8 mouse cellular contexts compared by ENCODE assay signal in genomic region chr9:115308401-115308800, GRCm38 (mm10). TPM values are rescaled to one million over a fixed set of nuclear protein-coding genes. Genes with fewer than 3 reads are reported as not detected.
DNase-seq lines count a peak whose midpoint lies in the region; ATAC-seq lines count a peak whose summit lies in the region.

No protein-coding gene starts in this region.

- H3K4me2 ChIP-seq in neural tube, embryonic 11.5 days (ENCODE audit: low read depth): peak overlapping the region; percentile 73
- peak overlapping the region; percentile 64 for H3K4me2 ChIP-seq in limb, embryonic 12.5 days
- H3K4me2 ChIP-seq in stomach, embryonic 15.5 days: peak overlapping the region; percentile 56

- peaks cover 26% of the 10 kb centered on the region for H3K4me1 ChIP-seq in neural tube, embryonic 11.5 days (ENCODE audit: control insufficient read depth, insufficient read depth, low read length)
- H3K4me1 ChIP-seq in limb, embryonic 12.5 days (replicated peaks): peaks cover 34% of the 10 kb centered on the region
- peaks cover 19% of the 10 kb centered on the region for H3K4me1 ChIP-seq in stomach, embryonic 15.5 days

- no peak overlapping the region for H3K27ac ChIP-seq in neural tube, embryonic 11.5 days (ENCODE audit: low read depth, low read length)
- H3K27ac ChIP-seq in limb, embryonic 12.5 days: no peak overlapping the region; the same call in 1 of the 2 replicates
- H3K27ac ChIP-seq in stomach, embryonic 15.5 days: no peak overlapping the region

- peak overlapping the region; percentile 98 for H3K9ac ChIP-seq in neural tube, embryonic 11.5 days (ENCODE audit: low read length)
- peak overlapping the region; percentile 99; the same call in 1 of the 2 replicates for H3K9ac ChIP-seq in limb, embryonic 12.5 days (replicated peaks)
- H3K9ac ChIP-seq in stomach, embryonic 15.5 days: peak overlapping the region; percentile 96; the same call in 1 of the 2 replicates

- no peaks in the 10 kb centered on the region for H3K9me3 ChIP-seq in neural tube, embryonic 11.5 days (ENCODE audit: control insufficient read depth, low read length)
- H3K9me3 ChIP-seq in limb, embryonic 12.5 days: no peaks in the 10 kb centered on the region
- no peaks in the 10 kb centered on the region for H3K9me3 ChIP-seq in stomach, embryonic 15.5 days

- no peak for ATAC-seq in neural tube, embryonic 11.5 days (ENCODE audit: insufficient read depth, low FRiP score, low TSS enrichment)
- ATAC-seq in limb, embryonic 12.5 days (ENCODE audit: insufficient number of reproducible peaks, insufficient read depth, low FRiP score, low TSS enrichment, low read depth): no peak
- ATAC-seq in stomach, embryonic 15.5 days (ENCODE audit: insufficient read depth, low FRiP score, low read depth): no peak

- DNase-seq in embryo, embryonic 10.5 days (ENCODE audit: low spot score): peak; percentile 53
- DNase-seq in embryo, embryonic 9.5 days (ENCODE audit: extremely low spot score): no peak
- DNase-seq in neural tube, embryonic 11.5 days (ENCODE audit: low spot score): no peak
- no peak for DNase-seq in neural tube, embryonic 10.5 days (ENCODE audit: extremely low spot score, low spot score)
- DNase-seq in adrenal gland, adult 8-10 months: no peak
- DNase-seq in yolk sac, embryonic 10.5 days (ENCODE audit: low spot score): no peak

- peak overlapping the region; percentile 98 for H3K4me3 ChIP-seq in neural tube, embryonic 11.5 days (ENCODE audit: low read depth, low read length)
- peak overlapping the region; percentile 95 for H3K4me3 ChIP-seq in limb, embryonic 12.5 days (replicated peaks)
- peak overlapping the region; percentile 85 for H3K4me3 ChIP-seq in stomach, embryonic 15.5 days (replicated peaks)

- no peaks in the 10 kb centered on the region for H3K36me3 ChIP-seq in neural tube, embryonic 11.5 days (ENCODE audit: control insufficient read depth, insufficient read depth, low read length)
- H3K36me3 ChIP-seq in limb, embryonic 12.5 days: no peaks in the 10 kb centered on the region
- no peaks in the 10 kb centered on the region for H3K36me3 ChIP-seq in stomach, embryonic 15.5 days

- no peaks in the 10 kb centered on the region for H3K27me3 ChIP-seq in neural tube, embryonic 11.5 days (ENCODE audit: control insufficient read depth, insufficient read depth, low read length)
- H3K27me3 ChIP-seq in limb, embryonic 12.5 days: no peaks in the 10 kb centered on the region
- no peaks in the 10 kb centered on the region for H3K27me3 ChIP-seq in stomach, embryonic 15.5 days (replicated peaks)

- WGBS in neural tube, embryonic 11.5 days: 22% methylated on average over 4 of the region's 4 CpGs
- 16% methylated on average over 4 of the region's 4 CpGs for WGBS in limb, embryonic 12.5 days
- WGBS in stomach, embryonic 15.5 days: 7% methylated on average over 4 of the region's 4 CpGs

RNA-seq across cellular contexts. Expression of gene Stt3b, which starts 1.8 kb away (rescaled TPM):
- polyA plus RNA-seq in neural tube, embryonic 11.5 days (2014; fragmentation: Nextera tagmentation; extraction: Ambion mirVana): 122 and 132 TPM in 2 replicates
- polyA plus RNA-seq in limb, embryonic 12.5 days (2016; fragmentation: Nextera tagmentation; extraction: Ambion mirVana): 122 and 126 TPM in 2 replicates
- polyA plus RNA-seq in stomach, embryonic 15.5 days (2015; fragmentation: Nextera tagmentation; extraction: Ambion mirVana): 102 and 110 TPM in 2 replicates
- total RNA-seq in adrenal gland, adult 8-10 months (2022): 100 to 1,000 TPM; 119 to 143 (median 134) TPM
